Mouse (Mus musculus) mammary gland, adult 2 months (tissue): ENCODE data around the gene Fbxl13. TPM values are rescaled to one million over a fixed set of nuclear protein-coding genes. Genes with fewer than 3 reads are reported as not detected.

Experiments used
- polyA plus RNA-seq: library from polyadenylated mRNA; depleted of rRNA; stranded (reverse); fragments of >200 nt; gene quantifications from 2 replicates; pipeline ENCODE4 v1.2.3, GENCODE M21; 2012; ENCODE audit warnings: low replicate concordance; rRNA removed

The Fbxl13 gene
- polyA plus RNA-seq = 0.16 and 0.45 TPM in 2 replicates

DNA sequence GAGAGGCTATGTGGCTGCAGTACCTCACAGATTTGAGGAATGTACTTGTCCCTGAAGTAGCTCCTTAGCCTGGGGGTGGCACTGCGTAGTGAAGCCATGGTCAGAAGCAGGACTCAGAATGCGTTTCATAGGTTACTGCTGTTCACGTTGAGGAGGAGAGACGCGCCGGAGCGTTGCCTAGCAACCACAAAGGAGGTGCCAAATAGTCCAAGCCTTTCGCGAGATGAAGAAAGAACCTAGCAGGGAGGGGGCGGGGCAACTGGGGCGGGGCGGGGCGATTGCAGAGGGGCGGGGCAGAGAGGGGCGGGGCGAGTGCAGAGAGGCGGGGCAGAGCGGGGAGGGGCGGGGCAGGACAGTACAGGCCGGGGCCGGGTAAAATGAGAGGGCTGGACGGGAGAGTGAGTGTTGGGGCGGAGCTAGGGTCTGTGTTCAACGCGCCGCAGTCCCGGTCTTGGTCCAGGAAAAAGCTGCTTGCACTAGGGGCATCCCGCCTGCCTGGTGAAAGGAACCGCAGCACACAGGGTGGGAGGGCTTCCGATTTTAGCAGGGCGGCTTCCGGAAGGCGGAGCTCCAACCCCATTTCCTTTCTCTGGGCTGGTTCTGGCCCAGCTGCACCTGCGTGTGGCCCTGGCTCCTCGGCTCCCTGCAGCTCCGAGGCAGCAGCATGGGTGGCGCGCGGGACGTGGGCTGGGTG, at the start of gene Fbxl13, which contains the start of gene Armc10:
Fbxl13 (minus strand) TSS at position 196 of the 694 bp plus-strand sequence.
Armc10 (plus strand) TSS at position 375 of the 694 bp plus-strand sequence.

DNA sequence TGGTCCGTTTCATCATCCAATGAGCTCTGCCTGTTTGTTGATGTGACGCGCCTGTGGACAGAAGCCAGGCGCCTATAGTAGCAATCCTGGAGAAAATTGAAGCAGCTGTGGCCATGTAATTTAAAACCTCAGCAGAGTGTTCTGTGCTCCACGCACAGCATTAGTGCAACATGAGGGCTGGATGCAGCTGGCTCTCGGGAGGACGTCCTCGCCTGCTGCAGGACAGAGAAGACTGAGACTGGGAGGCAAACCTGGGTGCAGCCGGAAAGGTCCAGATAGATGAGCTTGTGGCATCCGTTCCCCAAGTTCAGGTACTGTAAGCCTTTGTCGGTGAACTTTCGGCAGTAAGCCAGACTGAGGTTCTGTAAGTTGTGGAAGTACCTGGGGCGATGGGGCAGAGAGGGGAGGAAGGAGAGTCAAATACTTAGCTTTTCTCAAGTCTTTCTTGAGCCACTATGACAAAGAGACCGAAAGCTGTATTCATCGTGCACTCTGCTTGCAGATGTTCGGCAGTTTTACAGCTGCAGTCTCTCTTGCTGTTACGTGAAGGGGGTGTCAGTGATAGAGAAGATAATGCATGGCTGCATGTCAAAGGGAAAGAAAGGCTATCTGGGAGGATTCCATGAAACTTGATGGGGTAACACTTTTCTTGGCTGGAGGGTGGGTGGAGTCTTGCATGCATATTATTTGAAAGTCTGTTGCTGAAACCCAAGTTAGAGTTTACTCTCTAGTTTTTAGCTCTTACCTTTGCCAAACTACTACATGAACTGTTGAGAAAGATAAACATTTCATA, 101.8 kb downstream of the Fbxl13 start, which contains the start of gene Lrrc17:
Lrrc17 (plus strand) TSS at position 151 of the 793 bp plus-strand sequence.

Other genes starting within 250 kb of the Fbxl13 start
- gene Ccdc146, start 221.0 kb downstream of the Fbxl13 start, polyA plus RNA-seq = 0.33 TPM in 1 of 2 replicates, not detected in the other
- 1.4 and 2.9 TPM in 2 replicates for gene Fam185a, start 220.7 kb downstream of the Fbxl13 start, polyA plus RNA-seq
- 13.2 and 18.6 TPM in 2 replicates for gene Lrrc17, start 102.1 kb downstream of the Fbxl13 start, polyA plus RNA-seq
- gene Armc10, start 179 bp upstream of the Fbxl13 start, polyA plus RNA-seq = 28.1 and 87.7 TPM in 2 replicates
- 4.8 and 5.1 TPM in 2 replicates for gene Napepld, start 55.8 kb upstream of the Fbxl13 start, polyA plus RNA-seq
- gene Pmpcb, start 91.5 kb upstream of the Fbxl13 start, polyA plus RNA-seq = 24.7 and 68.1 TPM in 2 replicates
- gene Dnajc2, start 139.6 kb upstream of the Fbxl13 start, polyA plus RNA-seq = 5.4 and 14.6 TPM in 2 replicates
- 12.8 and 26.3 TPM in 2 replicates for gene Psmc2, start 139.6 kb upstream of the Fbxl13 start, polyA plus RNA-seq
- not detected in 2 replicates for gene Slc26a5, start 220.0 kb upstream of the Fbxl13 start, polyA plus RNA-seq